Mouse (Mus musculus): ENCODE measurements around the gene Gm13102. TPM values are rescaled to one million over a fixed set of nuclear protein-coding genes. Genes with fewer than 3 reads are reported as not detected.
"Not testable (repeated sequence)": the region's sequence is repeated elsewhere in the genome, so short reads cannot be mapped to it uniquely, and the experiment has no call there.

The Gm13102 gene
- not detected in 2 replicates for polyA plus RNA-seq (2012)

DNA sequence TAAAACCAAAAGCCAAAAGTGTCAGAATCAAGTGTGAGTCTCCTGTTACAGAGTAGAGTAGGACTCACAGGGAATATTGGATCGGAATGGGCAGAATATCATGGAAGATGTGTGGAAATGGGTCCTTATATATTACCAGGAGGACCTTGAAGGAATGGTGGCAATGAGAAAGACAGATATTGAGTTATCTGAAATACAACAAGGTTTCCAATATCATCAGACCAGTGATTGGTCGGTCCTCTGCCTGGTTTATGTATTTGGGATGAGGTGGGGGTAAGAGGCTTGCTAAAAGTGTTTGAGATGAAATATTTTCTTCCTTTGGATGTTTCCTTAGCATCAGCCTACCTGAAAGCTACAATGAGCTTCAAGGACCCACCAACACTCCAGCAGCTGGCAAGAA is at the start of gene Gm13102:
Gene Gm13102, plus strand, starts transcription at position 301 of the 400 bp plus-strand sequence.
- H3K36me3 ChIP-seq (ENCODE audit: control insufficient read depth); H3K4me3 ChIP-seq (replicated peaks); H3K27me3 ChIP-seq (ENCODE audit: control insufficient read depth); H3K9me3 ChIP-seq (ENCODE audit: control insufficient read depth, low read length); H3K4me1 ChIP-seq (ENCODE audit: control insufficient read depth): not testable (repeated sequence)

GRCm38 (mm10) chr4:144058826-144059225 is 47.4 kb upstream of the Gm13102 start, which contains the start of gene Pramel4:
Gene Pramel4 (plus strand): TSS chr4:144059126.
- H3K4me1 ChIP-seq (ENCODE audit: control insufficient read depth); H3K36me3 ChIP-seq (ENCODE audit: control insufficient read depth); H3K27me3 ChIP-seq (ENCODE audit: control insufficient read depth); H3K4me3 ChIP-seq (replicated peaks); H3K9me3 ChIP-seq (ENCODE audit: control insufficient read depth, low read length): not testable (repeated sequence)

Other genes with a start within 250 kb of the Gm13102 start
- gene Pramef6, start 206.1 kb upstream of the Gm13102 start, polyA plus RNA-seq (2012): not detected in 2 replicates
- not detected in 2 replicates for gene Pramef25, start 155.5 kb upstream of the Gm13102 start, polyA plus RNA-seq (2012)
- not detected in 2 replicates for gene Gm13101, start 139.5 kb upstream of the Gm13102 start, polyA plus RNA-seq (2012)
- gene Pramef17, start 112.1 kb upstream of the Gm13102 start, polyA plus RNA-seq (2012): not detected in 2 replicates
- gene Pramel4, start 47.3 kb upstream of the Gm13102 start, polyA plus RNA-seq (2012): not detected in 2 replicates
- not detected in 2 replicates for gene Oog3, start 56.2 kb downstream of the Gm13102 start, polyA plus RNA-seq (2012)
- gene Oog2, start 84.2 kb downstream of the Gm13102 start, polyA plus RNA-seq (2012): not detected in 2 replicates
- not detected in 2 replicates for gene C87977, start 106.8 kb downstream of the Gm13102 start, polyA plus RNA-seq (2012)
- gene Pramel5, start 174.0 kb downstream of the Gm13102 start, polyA plus RNA-seq (2012): not detected in 2 replicates
- gene Gm13128, start 223.8 kb downstream of the Gm13102 start, polyA plus RNA-seq (2012): not detected in 2 replicates

Data from erythroblast, embryonic 14.5 days (primary cell).